Mouse (Mus musculus) urinary bladder, postnatal 36 days (tissue): ENCODE measurements around the gene Phf23.

Experiments
- DNase-seq, 2 experiments: peaks; one replicate each; pipeline ENCODE4 v3.0.0; 2022; ENCODE audit warnings: low spot score in 2 of 2, mixed read lengths in 1 of 2

Phf23 gene

GRCm38 (mm10) chr11:70021264-70022132, 25.9 kb downstream of the Phf23 start:
- peak; percentile 95 to 96 for DNase-seq

DNA sequence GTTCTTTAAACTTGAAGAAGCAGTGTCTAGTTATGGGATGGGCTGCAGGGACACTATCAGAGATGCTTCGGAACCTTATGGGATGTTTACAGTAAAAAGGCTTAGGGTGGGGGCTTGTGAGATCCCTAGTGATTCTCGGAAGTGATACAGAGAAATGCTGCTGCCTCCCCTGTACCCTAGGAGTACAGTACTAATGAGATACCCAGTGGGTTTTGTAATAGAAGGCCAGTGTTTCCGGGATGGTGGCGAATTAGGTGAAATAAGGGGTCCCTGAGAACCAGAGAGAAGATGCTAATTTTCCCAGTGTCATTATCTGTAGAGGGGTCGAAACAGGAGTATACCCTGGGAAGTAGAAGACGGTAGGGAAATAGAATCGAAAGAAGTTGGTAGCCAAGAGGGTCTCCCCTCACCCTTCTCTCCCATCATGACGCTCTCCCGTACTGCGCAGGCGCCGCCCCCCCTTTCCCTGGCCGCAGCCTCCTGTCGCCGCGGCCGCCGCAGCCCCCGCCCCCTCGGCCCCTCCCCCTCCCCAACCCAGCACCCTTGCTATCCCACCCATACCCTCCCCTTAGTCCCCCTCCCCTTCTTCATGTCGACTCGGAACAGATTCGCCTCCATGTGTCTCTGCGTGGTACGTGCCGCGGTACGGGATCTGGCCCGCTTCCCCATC, 28.0 kb downstream of the Phf23 start:
- no peak for DNase-seq

DNA sequence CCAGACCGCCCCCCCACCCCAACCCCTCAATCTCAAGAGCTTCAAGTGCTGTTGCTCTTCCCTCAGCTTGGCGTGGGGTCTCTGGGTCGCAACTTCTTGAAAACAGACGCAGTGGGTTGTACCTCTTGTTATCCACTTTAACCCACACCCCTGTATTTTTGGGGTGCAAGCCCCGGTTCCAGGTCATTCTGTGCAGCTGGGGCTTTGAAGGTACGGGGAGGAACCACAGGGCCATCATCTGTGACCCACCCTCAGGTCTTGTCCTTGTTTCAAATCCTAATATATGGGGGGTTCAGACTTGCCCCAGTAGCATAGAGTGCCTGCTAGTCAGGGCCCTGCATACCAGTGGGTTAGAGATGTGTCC, 28.6 kb downstream of the Phf23 start:
- no peak for DNase-seq

- peak in 1 of 2 experiments; percentile 36 for DNase-seq
Observed at GRCm38 (mm10) chr11:70026689-70027088, 31.1 kb downstream of the Phf23 start.

DNA sequence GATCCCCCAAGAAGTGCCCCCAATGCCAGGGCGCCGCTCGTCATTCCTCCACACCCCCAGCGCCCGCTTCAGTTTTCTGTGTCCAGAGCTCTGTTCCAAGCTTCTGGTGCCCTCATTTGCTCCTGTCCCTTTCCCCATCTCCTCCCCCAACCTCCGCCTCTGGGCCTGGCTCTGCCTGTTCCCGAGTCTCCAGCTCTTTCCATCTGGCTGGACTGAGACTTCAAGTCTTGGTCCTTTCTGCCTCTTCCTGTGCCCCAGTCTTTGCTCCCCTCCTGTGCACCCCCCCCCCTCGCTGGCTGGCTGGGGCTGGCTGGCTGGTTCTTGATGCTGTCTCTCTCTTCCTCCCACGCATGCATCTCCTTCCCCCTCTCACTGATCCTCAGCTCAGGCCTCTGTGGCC, 31.8 kb downstream of the Phf23 start:
- DNase-seq, result no peak

GRCm38 (mm10) chr11:70028401-70029129, 33.0 kb downstream of the Phf23 start:
- DNase-seq, result no peak

- peak; percentile 29 to 54 for DNase-seq
Observed at GRCm38 (mm10) chr11:70029130-70029801, 33.7 kb downstream of the Phf23 start.

DNA sequence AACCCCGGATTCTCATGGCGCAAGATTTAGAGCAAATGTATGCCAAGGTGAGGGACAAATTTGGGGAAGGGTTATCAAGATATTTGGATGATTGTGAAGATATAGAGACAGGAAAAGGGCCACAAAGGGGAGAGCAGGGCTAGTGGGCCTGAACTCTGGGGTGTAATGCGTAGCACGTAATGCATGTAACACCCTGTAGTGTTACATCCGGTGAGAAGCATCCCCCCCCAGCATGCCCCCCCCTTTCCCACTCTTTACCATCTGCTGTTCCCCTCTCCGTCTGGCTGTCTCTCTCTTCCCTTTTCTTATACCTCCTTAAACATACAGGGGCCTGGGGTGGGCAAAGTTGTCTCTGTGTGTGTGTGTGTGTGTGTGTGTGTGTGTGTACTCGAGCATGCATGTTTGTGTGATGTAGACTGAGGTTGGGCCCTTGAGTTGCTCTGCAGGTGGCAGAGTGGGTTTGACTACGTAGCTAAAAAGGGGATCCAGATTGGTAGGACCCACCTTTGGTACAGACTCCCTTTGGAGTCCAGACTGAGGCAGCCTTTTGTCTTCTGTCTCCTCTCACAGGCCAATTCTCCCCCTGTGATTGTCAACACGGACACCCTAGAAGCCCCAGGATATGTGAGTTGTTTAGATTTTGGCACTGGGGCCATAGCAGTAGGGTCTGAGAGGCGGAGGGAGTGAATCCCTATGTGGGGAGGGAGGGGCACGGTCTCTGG, 34.4 kb downstream of the Phf23 start:
- DNase-seq, result no peak

GRCm38 (mm10) chr11:70030651-70031320, 35.2 kb downstream of the Phf23 start:
- no peak for DNase-seq

- no peak for DNase-seq
Observed at GRCm38 (mm10) chr11:70031321-70031670, 35.7 kb downstream of the Phf23 start.

- no peak for DNase-seq
Observed at GRCm38 (mm10) chr11:70038174-70038573, 42.6 kb downstream of the Phf23 start.

DNA sequence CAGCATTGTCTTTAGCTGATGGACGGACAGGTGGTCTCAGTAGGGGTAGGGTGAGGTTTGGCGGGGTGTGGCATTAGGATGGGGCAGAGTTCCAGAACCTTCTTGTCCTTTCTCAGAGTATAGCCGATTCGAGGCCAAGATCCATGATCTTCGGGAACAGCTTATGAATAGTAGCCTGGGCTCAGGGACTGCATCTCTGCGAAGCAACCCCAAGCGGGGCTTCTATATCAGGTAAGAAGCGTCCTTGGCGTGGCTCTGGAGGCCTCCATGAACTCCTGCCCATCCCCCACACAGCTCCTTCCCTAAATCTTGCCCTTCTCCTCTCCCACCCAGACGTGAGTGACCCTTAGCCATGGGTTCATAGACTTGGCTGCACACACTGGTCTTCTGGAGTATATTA, 44.1 kb downstream of the Phf23 start:
- DNase-seq, result no peak

GRCm38 (mm10) chr11:70040184-70040583, 44.6 kb downstream of the Phf23 start:
- no peak for DNase-seq

DNA sequence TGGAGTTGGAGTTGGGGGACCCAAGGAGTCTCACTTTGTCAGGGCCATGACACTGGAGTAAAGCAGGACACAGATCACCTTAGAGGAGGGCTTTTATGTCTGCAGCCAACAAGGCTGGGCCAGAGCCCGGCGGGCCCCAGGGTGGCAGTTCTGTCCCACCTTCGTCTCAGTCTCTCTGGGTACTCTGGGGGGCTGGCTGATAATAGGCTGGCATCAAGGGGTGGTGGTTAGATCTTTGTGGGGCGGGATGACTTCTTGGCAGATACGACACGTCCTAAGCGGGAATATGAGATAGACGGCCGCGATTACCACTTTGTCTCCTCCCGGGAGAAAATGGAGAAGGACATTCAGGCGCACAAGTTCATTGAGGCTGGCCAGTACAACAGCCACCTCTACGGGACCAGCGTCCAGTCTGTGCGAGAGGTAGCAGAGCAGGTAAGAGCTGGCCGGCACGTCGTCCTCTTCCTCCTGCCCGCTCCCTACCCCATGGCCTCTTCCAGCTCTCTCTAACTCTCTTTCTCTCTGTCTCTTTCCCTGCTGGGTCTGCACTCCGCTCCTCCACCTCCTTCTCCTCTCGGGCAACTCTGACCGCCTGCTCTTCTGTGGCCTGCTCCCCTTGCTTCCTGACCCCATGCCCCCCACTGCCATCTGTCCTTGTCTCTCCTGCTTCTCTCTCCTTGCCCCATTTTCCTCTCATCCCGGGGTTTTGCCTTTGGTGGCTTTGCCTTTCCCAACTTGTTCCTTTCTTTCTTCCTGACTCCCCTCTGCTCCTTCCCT, 46.9 kb downstream of the Phf23 start:
- no peak for DNase-seq

DNA sequence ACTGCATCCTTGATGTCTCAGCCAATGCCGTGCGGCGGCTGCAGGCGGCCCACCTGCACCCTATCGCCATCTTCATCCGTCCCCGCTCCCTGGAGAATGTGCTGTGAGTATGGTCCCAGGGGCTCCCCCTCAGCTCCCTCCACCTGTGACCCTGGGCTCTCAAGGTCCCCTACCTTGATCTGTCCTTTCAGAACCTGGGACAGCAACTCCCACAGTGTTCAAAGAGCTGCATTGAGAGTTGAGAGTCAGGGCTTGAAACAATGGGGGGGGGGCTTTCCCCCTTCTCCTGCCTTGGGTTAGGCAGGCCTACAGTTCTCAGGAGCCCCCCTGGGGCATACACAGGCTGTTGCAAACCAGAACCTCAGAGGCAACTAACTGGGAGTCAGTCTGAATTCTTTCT, 48.1 kb downstream of the Phf23 start:
- DNase-seq, result no peak

DNA sequence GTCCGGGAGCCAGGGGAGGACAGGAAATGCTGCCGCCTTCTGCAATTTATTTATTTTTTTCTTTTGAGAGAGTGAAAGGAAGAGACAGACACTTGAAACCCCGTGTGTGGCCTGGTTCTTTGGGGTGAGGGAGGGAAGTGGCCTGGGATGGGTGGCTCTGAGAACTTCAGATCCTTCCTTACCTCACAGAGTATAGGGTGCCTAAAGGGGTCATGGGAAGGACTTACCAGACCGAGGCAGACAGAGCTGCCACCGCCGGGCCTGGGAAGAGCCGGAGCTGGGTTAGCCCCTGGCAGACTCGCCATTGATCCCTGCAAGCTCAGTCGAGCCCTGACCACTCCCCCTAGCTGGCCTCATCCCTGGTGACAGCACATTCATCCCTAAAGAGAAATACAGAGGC, 49.9 kb downstream of the Phf23 start:
- no peak for DNase-seq

DNA sequence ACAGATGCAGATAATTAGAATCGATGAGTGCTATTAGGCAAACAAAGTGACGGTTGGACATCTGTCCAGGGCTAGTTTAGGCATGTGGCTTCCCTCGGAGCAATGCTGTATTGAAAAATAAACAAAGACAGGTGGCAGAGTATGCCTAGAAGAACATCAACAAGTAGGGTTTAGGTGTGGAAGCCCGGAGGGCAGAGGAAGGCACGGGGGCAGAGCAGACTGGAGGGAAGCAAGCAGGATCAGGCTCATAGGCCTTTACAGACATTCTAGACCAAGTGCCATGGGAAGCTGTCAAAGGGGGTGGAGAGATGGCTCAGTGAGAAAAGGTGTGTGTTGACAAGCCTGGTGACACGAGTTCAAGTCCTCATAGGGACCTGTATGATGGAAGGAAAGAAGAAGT, 53.8 kb downstream of the Phf23 start:
- DNase-seq, result no peak
